Mouse (Mus musculus): ENCODE measurements at regions not wholly inside any gene's neighbourhood (a gene's known extent, or its start where the extent isn't known, plus 50 kb on each side); places are given as distances from the start of the nearest gene placed in this dataset.

- no peak for DNase-seq (ENCODE audit: low read depth, low spot score)
Observed at GRCm38 (mm10) chr13:53592755-53593154, 119.9 kb upstream of the Msx2 start.

- DNase-seq (ENCODE audit: low read depth, low spot score) = no peak
Observed at GRCm38 (mm10) chr13:53586771-53587170, 113.9 kb upstream of the Msx2 start.

GRCm38 (mm10) chr13:53584504-53585130 is 111.7 kb upstream of the Msx2 start:
- DNase-seq (ENCODE audit: low read depth, low spot score) = no peak

GRCm38 (mm10) chr13:53553876-53554577 is 81.2 kb upstream of the Msx2 start:
- no peak for DNase-seq (ENCODE audit: low read depth, low spot score)

GRCm38 (mm10) chr13:53553192-53553875 is 80.5 kb upstream of the Msx2 start:
- DNase-seq (ENCODE audit: low read depth, low spot score) = no peak

- DNase-seq (ENCODE audit: low read depth, low spot score) = no peak
Observed at GRCm38 (mm10) chr13:53548396-53548795, 75.5 kb upstream of the Msx2 start.

- DNase-seq (ENCODE audit: low read depth, low spot score) = no peak
Observed at GRCm38 (mm10) chr13:53543291-53543690, 70.4 kb upstream of the Msx2 start.

- no peak for DNase-seq (ENCODE audit: low read depth, low spot score)
Observed at GRCm38 (mm10) chr13:53539797-53540196, 66.9 kb upstream of the Msx2 start.

GRCm38 (mm10) chr13:53537937-53538336 is 65.1 kb upstream of the Msx2 start:
- DNase-seq (ENCODE audit: low read depth, low spot score) = no peak

- DNase-seq (ENCODE audit: low read depth, low spot score) = no peak
Observed at GRCm38 (mm10) chr13:53535781-53536425, 63.0 kb upstream of the Msx2 start.

- DNase-seq (ENCODE audit: low read depth, low spot score) = no peak
Observed at GRCm38 (mm10) chr13:53533738-53534137, 60.9 kb upstream of the Msx2 start.

GRCm38 (mm10) chr13:53526880-53527279 is 54.0 kb upstream of the Msx2 start:
- no peak for DNase-seq (ENCODE audit: low read depth, low spot score)

GRCm38 (mm10) chr13:53522807-53523206 is 49.9 kb upstream of the Msx2 start:
- no peak for DNase-seq (ENCODE audit: low read depth, low spot score)

All from retina, adult 2 months (tissue).